Mouse (Mus musculus) CD8-positive naive resting alpha-beta T cell, adult 2 months (primary cell): ENCODE results near the gene L3mbtl4.

Experiments used
- DNase-seq, 2 experiments: peaks; one replicate each; pipeline ENCODE4 v3.0.0; 2022; ENCODE audit warnings: low read depth in 2 of 2, low spot score in 2 of 2

Gene L3mbtl4

GRCm38 (mm10) chr17:68631396-68631795, 357.8 kb downstream of the L3mbtl4 start:
- DNase-seq, result no peak

- DNase-seq, result no peak
Measured at GRCm38 (mm10) chr17:68640187-68640586, 366.6 kb downstream of the L3mbtl4 start.

GRCm38 (mm10) chr17:68642521-68643088, 369.0 kb downstream of the L3mbtl4 start:
- DNase-seq, result no peak

- DNase-seq, result no peak
Measured at GRCm38 (mm10) chr17:68666528-68666927, 392.9 kb downstream of the L3mbtl4 start.

- DNase-seq, result no peak
Measured at GRCm38 (mm10) chr17:68672088-68672504, 398.5 kb downstream of the L3mbtl4 start.

- no peak for DNase-seq
Measured at GRCm38 (mm10) chr17:68710701-68711100, 437.1 kb downstream of the L3mbtl4 start.

GRCm38 (mm10) chr17:68711350-68711749, 437.8 kb downstream of the L3mbtl4 start:
- no peak for DNase-seq

GRCm38 (mm10) chr17:68748296-68748695, 474.7 kb downstream of the L3mbtl4 start:
- no peak for DNase-seq

- no peak for DNase-seq
Measured at GRCm38 (mm10) chr17:68750513-68750912, 476.9 kb downstream of the L3mbtl4 start.

- DNase-seq, result no peak
Measured at GRCm38 (mm10) chr17:68753112-68753511, 479.5 kb downstream of the L3mbtl4 start.

GRCm38 (mm10) chr17:68754789-68755188, 481.2 kb downstream of the L3mbtl4 start:
- no peak for DNase-seq

- no peak for DNase-seq
Measured at GRCm38 (mm10) chr17:68758428-68758827, 484.8 kb downstream of the L3mbtl4 start.

- DNase-seq, result no peak
Measured at GRCm38 (mm10) chr17:68758936-68759335, 485.3 kb downstream of the L3mbtl4 start.

GRCm38 (mm10) chr17:68759978-68760377, 486.4 kb downstream of the L3mbtl4 start:
- no peak for DNase-seq

- no peak for DNase-seq
Measured at GRCm38 (mm10) chr17:68764329-68764880, 490.8 kb downstream of the L3mbtl4 start.

- no peak for DNase-seq
Measured at GRCm38 (mm10) chr17:68769561-68769960, 496.0 kb downstream of the L3mbtl4 start.

- no peak for DNase-seq
Measured at GRCm38 (mm10) chr17:68771046-68771750, 497.6 kb downstream of the L3mbtl4 start.

GRCm38 (mm10) chr17:68793741-68794140, 520.1 kb downstream of the L3mbtl4 start:
- DNase-seq, result no peak

GRCm38 (mm10) chr17:68826323-68826722, 552.7 kb downstream of the L3mbtl4 start, which contains the start of gene Tmem200c:
Tmem200c (plus strand) TSS chr17:68826623.
- DNase-seq, result no peak
